Mouse (Mus musculus) induced T-regulatory cell, adult 2 months (primary cell): ENCODE data around the gene D130043K22Rik.

ENCODE experiments used
- DNase-seq: peaks from one replicate; pipeline ENCODE4 v3.0.0-alpha.2; 2012; ENCODE audit warnings: low read depth

The D130043K22Rik gene

DNA sequence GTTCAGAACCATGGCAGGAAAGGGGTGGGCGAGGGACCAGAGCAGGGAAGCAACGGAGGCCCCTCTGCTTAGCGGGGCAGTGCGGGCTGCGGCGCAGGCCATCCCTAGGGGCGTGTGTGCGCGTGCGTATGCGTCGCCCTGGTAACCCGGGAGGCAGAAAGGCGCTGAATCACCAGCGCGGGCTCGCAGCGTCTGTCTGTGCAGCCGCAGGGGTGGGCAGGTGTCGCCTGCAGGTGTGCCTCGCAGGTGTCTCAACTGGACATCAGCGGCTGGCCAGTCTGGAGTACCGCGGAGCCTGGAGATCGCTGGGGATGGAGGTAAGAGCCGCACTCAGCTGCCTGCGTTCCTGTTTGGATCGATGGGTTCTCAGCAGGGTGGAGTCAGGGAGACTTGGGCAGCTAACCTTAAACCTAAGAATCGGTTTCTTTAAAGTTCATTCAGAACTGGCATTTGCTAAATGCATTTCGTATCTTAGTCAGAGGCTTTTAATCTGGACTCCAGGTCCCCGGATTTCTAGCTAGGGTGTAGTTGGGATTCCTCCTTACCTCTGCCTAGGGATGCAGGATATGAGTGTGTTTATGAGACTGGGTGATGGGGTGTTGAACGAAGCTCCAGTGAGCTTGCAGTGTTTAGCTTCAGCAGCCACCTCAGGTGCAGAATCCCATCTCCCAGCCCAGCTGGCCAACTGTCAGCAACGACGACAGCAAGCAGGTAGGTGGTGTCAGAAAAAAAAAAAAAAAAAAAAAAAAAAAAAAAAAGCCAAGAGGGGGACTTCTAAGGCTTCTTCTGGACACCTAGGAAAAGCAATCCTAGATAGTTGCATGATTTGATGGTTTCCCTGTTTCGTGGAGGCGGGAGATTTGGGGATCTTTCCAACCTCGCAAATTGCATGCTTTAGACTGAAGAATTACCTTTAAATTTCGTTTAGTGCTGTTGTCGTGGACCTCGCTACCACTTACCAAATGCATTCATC is at the start of gene D130043K22Rik:
TSS of gene D130043K22Rik (plus strand) at position 153 of the 973 bp plus-strand sequence.
- peak; percentile 35 for DNase-seq

DNA sequence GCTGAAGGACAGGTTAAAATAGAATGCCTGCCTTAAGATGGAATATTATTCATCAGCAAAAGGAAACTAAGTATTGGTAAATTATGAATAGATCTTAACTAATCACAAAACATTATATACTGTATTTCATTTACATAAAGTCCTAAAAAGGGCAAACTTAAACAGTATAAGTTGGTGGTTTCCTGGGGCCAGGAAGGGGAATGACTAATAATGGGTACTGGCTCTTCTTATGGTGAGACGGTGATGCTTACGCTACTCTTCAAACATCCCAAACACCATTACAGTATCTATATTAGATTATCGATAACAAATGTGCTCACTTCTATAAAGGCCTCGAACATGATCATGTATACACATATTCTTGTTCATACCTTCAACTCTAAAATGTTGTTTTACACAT is 46.2 kb upstream of the D130043K22Rik start:
- peak; percentile 59 for DNase-seq

DNA sequence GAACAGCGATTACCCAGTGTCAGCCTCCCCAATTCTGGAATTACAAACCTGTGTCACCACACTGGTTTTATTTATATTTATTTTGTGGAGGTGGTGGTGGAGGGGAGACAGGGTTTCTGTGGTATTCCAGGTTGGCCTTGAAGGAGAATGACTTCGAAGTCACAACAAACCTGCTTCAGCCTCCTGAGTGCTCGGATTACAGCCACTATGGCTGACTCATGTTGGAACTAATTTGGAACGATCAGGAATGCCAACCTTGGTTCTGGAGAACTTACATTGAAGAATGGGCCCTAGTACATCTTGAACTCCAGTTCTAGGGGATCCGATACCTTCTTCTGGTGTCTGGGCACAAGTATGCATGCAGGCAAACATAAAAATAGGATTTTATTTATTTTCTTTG is 45.6 kb upstream of the D130043K22Rik start:
- no peak for DNase-seq

DNA sequence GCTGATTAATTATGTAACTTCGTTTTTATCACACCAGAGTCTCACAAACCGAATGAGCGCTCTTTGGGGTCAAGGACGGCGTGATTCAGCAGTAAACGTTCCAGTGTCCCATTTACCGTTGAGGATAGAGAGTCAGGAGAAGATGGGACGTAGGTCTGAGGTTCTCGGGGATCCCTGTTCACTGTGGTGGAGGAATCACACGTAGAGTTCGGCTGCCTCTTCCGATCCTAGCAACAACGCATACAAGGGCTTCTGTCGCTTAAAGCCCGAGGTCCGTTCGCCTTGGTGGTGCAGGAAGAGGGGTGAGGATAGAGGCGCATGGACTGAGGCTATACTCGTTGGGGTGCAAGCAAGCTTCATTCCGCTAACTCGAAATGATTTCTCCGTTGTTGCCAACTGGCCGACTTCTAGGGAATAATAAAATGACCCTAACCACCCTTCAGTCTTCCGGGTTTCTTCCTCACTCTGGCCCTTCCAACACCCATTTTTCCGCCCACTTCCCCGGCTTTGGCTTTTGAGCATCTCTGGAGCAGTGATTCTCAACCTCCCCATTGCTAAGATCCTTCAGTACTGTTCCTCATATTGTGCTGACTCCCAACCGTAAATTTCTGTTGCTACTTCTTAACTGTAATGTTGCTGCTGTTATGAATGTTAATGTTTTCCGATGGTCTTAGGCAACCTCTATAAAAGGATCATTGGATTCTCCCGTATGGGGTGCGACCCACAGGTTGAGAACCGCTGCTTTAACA is 44.8 kb upstream of the D130043K22Rik start:
- peak; percentile 74 for DNase-seq

DNA sequence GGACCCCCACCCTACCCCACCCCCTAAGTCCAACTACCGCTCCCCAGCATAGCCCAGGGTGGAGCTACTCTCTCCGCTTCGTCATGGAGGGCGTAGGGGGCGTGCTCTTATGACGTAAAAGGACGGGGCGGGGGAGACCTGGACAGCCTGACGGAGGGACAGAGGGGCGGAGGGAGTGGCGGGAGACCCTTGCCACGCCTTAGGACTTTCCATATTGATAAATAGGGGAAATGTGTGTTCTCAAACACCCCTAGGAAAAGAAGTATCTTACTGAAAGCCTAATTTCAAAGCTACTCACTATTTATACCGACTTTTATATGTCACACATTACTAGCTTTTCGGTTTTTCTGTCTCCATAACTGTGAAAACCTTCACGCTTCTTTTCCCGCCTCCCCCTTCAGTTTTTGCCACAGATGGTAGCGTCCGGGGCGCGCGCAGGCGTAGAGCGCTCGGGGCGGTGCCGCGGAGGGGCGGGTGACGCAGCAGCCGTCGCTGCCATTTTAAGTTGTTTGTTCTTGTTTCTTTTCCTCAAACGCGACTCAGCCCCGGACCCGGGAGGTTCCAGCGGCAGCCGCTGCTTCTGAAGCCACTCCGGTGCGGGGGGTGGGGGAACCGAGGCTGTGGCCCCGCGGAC is 44.1 kb upstream of the D130043K22Rik start:
- peak; percentile 99 for DNase-seq

DNA sequence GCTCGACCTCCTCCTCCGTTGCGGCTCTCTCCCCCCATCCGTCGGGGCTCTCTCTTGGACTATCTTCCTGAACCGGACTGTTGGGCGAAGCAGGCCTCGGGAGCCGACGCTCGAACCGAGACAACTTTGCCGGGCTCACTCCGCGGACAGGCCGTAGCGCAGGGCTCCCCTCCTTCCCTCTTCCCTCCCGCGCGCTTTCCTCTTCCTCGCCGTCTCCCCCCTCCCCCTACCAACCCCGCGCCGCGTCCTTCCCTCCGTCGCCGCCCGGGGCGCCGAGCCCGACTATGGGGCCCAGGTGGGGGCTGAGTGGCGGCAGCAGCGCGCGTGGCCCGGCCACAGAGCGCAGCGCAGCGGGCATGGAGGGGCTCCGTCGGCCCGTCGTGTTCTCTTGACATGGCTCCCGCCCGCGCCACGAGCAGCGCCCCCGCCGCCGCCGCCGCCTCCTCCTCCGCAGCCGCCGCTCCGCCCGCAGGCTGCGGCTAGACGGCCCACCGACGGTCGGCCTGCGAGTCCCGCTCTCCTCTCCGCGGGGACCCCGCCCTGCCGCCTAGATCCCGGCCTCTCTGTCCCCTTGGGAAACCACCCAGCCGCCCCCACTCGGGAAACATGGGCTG is 43.5 kb upstream of the D130043K22Rik start, which contains the start of gene BC005537:
TSS of gene BC005537 (plus strand) at position 350 of the 614 bp plus-strand sequence.
- no peak for DNase-seq

DNA sequence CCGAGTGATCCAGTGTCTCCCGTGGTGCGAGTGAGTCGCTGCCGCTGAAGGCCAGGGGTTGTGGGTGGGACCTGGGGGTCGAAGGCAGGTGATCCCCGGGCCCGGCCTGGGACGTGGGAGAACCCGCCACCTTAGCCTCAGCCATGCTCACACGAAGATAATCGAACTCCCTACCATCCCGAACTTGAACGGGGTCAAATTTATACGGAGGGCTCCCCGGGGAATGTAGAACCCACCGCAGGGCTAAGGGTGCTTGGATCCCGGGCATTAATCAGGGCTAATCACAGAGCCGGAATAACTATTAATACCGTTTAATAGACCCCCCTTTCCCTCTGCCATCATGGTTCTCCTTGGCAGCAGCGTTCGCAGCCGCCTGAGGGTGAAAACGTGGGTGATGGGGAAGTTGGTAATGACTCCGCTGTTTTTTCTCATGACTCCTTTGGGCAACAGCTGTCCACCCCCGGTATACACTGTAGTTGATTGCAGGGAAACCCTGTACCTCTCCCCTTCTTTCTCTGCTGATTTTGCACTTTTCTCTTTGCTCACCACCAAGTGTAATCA is 42.7 kb upstream of the D130043K22Rik start:
- peak; percentile 68 for DNase-seq

DNA sequence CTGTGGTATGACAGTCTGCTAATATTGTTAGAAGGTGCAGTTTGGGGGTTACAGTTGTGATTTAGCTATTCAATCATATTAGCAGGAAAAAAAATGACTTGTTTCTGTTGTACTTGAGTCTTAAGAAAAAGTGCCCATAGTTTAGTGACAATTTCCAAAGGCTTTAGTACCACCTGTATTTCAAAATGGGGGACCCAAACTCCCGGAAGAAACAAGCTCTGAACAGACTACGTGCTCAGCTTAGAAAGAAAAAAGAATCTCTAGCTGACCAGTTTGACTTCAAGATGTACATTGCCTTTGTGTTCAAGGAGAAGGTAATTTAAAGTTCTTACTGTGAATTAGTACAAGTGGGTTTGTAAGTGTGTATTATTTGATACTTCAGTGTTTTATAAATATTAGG is 41.7 kb upstream of the D130043K22Rik start:
- peak; percentile 50 for DNase-seq

DNA sequence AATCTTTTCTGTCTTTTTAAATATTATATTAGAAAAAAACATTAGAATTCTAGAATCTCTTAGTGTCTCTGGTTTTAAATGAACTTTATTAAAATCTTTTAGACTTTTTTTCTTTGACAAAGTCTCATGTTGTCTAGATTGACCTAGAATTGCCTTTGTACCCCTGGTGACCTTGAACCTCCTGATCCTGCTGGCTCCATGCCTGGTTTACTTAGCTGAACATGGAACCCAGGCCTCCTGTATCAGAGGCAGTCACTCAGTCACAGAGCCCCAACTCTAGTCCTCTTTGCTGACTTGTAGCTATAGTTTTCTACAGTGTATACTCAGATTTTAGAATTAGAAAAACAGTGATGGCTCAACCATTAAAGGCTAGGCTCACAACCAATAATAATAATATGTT is 38.9 kb upstream of the D130043K22Rik start:
- DNase-seq = no peak

DNA sequence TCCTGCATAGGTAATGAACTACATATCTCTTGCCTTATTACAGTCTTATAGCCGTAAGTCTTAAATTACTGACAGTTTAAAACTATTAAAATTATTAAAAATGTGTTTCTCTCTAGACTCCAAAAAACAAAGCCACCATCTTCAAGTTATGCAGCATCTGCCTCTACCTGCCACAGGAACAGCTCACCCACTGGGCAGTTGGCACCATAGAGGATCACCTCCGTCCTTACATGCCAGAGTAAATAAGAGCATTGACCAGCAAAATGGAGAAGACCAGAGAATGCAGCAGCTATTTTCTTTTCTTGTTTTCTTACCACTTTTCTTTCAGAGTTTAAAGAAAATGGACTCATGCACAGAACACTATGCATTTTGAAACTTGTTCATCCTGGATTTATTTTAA is 32.4 kb upstream of the D130043K22Rik start:
- no peak for DNase-seq

DNA sequence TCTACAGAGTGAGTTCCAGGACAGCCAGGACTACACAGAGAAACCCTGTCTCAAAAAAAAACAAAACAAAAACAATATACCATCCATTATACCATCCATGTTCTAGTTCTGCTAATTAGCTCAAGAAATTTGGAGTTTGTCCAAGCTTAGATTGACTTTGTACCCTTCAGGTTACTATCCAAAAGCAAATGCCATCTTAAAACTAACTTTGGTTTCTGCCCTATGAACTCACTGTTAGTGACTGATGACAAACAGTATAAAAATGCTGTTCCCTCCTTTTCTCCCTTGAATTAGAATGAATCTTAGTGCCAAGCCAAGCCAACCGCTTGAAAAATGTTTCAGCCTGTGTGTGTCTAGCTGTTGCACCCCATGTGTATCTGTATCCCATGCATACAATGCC is 30.3 kb upstream of the D130043K22Rik start:
- no peak for DNase-seq

DNA sequence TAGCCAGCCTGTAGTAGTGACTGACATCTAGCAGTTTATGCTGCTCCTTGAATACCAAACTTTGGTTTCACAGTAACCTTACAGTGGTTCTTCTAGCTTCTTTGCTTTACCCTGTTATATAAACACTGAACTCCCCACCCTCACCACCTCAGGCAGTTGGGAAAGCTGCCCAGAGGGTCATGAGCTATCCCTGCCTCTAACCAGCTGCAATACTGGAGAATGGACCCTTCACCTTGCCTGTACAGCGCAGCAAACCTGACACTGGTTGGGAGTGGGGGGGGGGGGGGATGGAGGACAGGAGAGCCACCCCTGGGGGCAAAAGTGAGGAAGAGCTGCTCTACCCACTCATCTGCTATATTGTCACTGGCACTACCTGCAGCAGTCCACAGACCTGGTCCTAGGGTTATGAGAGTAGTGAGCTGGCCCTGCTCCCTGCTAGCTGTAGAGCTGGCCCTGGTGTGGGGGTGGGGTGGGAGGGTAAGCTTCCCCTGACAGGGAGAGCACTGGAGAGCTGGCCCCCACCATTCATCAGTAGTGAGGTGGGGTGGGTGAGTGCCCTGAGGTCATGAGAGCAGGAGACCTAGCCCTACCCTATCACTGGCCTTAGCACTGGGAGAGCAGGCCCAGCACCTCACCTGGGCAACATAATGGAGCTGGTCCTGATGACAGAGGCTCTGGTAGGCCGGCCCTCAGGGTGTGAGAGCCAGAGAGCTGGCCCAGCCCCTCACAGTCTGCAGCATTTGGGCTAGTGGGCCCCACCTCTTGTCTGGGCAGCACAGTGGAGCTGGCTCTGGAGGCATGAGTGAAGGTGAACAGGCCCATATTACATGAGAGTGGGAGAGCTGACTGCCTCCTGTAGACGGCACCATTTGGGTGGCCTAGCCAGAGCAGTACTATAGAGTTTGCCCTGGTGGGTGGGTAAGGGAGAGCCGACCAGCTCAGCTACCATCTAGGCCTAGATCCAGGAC is 28.5 kb upstream of the D130043K22Rik start:
- DNase-seq = no peak

DNA sequence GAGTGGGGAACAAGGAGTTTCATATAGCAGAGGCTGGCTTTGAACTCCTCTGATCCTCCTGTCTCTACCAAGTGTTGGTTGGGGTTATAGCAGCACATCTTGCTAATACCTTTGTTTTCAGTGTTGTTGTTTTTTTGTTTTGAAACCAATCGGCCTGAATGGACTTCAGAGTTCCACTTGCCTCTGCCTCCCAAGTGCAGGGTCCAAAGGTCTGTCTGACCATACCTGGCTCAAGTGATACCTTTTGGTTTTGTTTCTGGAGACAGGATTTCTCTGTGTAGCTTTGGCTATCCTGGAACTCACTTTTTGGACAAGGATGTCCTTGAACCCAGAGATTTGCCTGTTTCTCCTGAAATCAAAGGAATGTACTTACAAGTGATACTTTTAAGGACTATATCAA is 25.0 kb upstream of the D130043K22Rik start:
- DNase-seq = no peak

DNA sequence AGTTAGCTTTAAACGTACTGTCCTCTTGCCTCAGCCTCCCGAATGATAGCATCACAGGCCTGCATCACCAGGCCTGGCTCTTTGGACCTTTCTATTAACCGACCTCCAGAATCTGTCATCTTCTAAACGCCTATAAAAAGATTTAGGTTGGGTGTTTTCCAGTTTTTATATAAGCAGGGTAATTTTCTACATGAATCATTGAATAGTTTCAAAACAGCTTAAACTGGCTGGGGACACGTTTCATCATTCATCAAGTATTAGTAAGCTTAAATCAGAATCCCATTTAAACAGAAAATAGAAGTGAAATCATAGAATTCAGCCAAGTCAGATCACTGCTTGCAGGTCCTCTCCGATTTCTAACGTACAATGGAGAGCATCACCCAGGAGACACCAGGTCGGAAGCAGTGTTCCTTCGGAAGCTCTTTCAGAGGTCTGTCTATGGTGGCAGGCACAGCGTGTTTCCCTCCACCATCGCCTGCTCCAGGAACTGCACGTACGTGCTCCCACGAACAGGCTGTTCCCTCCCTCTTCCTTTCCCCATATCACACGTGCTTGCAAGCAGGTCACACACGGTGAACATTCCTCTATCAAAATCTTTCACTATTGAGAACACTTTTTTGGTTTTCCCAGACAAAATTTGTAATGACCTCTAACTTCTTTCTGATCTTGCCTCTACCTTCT is 22.1 kb upstream of the D130043K22Rik start:
- no peak for DNase-seq

DNA sequence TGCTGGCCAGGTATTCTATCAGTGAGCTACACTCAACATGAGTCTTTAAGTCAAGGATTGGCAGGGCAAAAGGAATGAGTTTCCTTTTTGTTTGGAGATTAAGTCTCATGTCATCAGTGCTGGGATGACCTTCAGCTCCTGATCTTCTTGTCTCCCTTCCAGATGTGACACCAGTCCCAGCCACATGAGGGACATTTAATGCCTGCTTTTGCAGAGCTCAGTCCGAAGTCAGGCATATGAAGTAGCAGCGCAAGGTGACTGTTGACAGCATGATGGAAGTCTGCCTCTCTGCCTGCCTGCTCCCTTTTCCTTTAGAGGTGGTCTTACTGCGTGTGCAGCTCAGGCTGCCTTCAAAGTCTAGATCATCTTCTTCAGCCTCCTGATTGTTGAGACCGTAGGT is 20.3 kb upstream of the D130043K22Rik start:
- no peak for DNase-seq

DNA sequence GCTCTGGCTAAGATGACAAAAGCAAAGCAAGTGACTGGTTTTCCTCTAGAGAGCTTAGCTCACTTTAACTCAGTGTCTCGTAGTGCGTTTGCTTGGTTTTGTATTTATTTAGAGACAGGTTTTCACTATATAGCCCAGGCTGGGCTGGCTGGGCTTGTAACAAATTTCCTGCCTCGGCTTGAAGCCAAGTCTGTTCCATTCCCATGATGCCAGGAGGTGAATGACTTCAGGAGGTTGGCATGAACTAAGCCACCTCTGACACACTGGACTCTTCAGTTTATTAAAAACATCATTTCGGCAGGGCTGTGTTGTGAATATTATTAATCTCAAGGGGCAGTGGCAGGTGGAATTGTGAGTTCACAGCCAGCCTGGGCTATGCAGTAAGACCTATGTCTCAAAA is 19.3 kb upstream of the D130043K22Rik start:
- no peak for DNase-seq

DNA sequence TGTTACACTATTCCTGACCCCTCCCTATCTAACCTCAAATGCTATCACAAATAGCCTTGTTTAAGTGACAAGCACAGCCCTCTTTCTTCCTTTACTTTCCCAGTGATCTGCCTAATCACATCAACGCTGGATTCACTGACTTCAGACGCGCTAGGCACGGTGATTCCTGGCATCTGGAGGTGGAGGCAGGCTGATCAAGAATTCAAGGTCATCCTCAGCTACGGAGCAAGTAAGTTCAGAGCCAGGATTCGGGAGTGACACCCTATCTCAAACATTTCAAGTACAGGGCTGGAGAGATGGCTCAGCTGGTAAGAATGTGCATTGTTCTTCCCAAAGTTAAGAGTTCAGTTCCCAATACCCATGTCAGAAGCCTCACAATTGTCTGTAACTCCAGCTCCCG is 18.8 kb upstream of the D130043K22Rik start:
- DNase-seq = no peak

DNA sequence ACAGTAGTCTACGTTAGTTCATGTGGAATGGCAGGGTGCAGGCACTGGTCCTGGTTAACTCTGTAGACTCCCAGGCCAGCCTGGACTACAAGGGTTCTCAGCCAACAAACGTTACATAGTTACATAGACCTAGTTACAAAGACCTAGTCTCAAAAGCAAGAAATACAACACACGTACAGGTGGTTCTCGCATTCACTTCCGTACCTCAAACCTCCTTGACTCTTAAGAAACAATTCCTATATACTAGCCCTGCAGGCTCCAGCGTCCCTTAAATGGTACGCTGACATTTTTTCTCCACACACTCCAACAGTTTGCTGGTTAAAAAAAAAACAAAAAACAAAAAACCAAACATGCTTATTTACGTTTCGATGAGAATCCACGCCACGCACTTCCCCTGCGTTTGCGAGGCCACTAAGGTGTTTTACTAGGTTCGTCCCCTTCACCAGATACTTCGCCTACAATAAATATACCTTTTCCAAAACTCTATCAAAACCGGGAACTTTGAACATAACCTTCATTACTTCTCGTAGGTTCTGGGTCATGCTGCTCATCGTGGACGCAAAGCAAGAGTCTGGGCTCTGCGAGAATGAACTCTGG is 14.1 kb upstream of the D130043K22Rik start:
- no peak for DNase-seq

DNA sequence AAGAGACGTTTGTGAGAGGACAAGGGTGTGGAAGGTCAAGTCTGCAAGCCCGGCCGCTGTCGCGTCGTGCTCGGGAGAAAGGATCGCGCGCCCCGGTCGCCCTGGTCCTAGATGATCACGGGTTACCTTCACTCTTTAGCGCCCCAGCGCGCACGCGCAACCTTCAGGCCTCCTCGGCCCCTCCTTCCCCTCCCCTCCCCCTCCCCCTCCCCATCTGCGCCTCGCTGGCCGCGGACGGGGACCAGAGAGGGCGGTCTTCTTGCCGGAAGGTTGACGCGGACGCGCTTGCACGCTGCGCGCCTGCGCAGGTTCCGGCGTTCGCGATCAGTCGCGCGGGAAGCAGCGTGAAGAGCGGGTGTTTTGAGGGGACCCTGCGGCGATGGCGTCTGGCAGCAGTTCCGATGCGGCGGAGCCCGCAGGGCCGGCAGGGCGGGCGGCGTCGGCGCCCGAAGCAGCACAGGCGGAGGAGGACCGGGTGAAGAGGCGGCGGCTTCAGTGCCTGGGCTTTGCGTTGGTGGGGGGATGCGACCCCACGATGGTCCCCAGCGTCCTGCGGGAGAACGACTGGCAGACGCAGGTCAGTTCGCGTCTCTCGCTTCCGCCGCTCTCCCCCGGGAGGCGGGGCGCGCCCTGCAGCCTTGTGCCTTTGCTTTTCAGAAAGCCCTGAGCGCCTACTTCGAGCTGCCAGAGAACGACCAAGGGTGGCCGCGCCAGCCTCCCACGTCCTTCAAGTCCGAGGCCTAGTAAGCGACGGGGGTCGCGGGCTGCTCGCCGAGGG is 13.4 kb upstream of the D130043K22Rik start, which contains the start of the genes Acot13 and Tdp2:
TSS of gene Acot13 (minus strand) at position 188 of the 778 bp plus-strand sequence.
TSS of gene Tdp2 (plus strand) at position 327 of the 778 bp plus-strand sequence.
- DNase-seq = peak; percentile 99
